Mouse (Mus musculus): ENCODE measurements at regions not wholly inside any gene's neighbourhood (a gene's known extent, or its start where the extent isn't known, plus 50 kb on each side); places are given as distances from the start of the nearest gene placed in this dataset.

DNA sequence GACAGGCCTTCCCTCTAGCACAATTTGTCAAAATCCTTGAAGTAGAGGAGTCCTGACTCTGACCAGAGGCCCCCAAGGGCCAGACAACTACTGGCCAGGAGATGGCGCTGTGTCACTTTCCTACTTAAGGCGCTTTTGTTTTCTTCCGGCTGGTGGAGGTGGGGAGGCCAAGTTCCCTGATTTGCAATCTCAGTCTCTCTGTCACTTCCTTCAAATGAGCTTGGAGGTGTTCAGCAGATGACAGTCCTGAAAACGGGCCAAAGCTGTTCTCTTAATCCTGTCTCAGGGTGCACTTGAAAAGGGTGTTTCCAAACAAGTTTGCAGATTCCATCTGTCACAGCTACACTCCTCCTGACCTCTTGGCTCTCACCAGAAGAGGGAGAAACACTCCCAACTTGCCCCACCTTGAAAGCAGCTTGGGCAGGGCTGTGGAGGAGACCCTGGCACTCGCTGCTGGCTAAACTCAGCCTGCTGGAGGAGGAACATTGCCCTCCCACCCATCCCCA, 124.2 kb upstream of the Rcn1 start:
- TF ChIP-seq POLR2A (IDR thresholded peaks at IDR 0.05; ENCODE audit: borderline replicate concordance, extremely low read depth, low read depth, low read length) = no peak
- TF ChIP-seq CTCF (IDR thresholded peaks at IDR 0.05; ENCODE audit: insufficient read depth, low read length) = peak; percentile 32; the same call in 1 of the 2 replicates

All from lung, adult 2 months (tissue).